Mouse (Mus musculus): Measurements from ENCODE around the gene Hist2h2ab. TPM values are rescaled to one million over a fixed set of nuclear protein-coding genes. Genes with fewer than 3 reads are reported as not detected.
"Not testable (repeated sequence)": the region's sequence is repeated elsewhere in the genome, so short reads cannot be mapped to it uniquely, and the experiment has no call there.

Hist2h2ab gene
- polyA plus RNA-seq, 1 experiment from 2014 or later = 0.63 TPM

DNA sequence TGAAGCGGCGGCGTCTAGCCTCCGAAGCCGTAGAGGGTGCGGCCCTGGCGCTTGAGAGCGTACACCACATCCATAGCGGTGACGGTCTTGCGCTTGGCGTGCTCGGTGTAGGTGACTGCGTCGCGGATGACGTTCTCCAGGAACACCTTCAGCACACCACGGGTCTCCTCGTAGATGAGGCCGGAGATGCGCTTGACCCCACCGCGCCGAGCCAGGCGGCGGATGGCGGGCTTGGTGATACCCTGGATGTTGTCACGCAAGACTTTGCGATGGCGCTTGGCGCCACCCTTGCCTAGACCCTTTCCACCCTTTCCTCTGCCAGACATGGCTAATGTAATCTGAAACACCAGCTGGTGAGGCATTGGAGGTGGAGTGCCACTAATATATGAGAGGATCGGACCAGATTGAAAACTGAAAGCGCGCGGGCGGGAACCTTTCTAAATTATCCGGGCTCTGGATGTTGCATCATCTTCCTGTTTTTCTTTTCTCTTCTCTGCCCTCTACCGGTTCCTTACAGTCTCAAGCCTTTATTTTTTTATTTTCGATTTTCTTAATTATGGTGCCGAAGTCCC, 43.4 kb downstream of the Hist2h2ab start, which contains the start of gene Hist2h4:
Gene Hist2h4, minus strand, starts transcription at position 333 of the 572 bp plus-strand sequence.
- peak within 1 kb of the TSS; percentile 62 for H3K4me3 ChIP-seq
- DNase-seq (ENCODE audit: low spot score) = peak; percentile 96
- peaks cover 10% of the 10 kb centered on the region; the same call in 1 of the 2 replicates for H3K27me3 ChIP-seq (ENCODE audit: low read depth, poor library complexity, severe bottlenecking)
- H3K27ac ChIP-seq = peak within 1 kb of the TSS; percentile 97
- no peaks in the 10 kb centered on the region for H3K9me3 ChIP-seq (replicated peaks)
- WGBS = under 1% methylated on average over 40 of the region's 40 CpGs
- H3K4me1 ChIP-seq = peaks cover 48% of the 10 kb centered on the region
- H3K36me3 ChIP-seq = no peaks in the 10 kb centered on the region

DNA sequence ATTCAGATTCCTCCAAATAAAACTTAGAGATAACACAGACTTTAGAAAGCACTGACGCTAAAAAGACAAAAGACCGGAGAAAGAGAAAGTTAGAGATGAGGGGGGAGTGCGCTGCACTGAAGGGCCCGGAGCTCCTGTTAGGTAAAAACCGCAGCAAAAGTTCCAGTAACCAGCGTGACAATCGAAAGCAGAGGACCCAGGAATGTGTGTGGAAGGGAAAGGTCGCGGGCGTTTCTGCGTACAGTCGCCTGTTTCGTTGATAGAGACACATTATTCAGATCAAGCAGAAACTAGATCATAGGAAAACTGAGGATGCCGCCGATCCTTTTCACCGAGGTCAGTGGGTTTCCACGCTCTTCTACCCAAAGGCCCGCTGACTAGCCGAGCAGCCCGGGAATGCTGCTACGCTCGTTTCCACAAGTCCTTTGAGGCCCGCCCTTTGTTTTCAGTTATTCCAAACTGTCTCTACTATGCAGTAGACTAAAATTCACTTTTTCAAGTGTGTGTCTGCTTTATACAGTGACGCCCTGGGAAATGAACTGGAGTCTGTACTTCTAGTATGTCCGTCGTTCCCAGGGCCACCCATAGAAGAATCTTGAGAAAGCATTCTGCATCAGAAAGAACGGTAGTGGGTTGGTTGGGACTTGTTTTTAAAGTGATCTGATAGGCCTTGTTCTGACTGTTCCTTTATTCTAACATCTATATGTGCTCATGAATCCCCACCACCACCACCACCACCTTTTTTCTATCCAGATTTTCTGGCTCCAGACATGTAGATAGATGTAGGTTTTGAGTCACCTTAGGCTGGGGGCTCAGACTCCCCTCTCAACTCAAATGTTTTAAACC, 44.1 kb downstream of the Hist2h2ab start:
- peak; percentile 63 for DNase-seq (ENCODE audit: low spot score)
- peak overlapping the region; percentile 62 for H3K4me3 ChIP-seq
- peak overlapping the region; percentile 97 for H3K27ac ChIP-seq
- peaks cover 6% of the 10 kb centered on the region; the same call in 1 of the 2 replicates for H3K27me3 ChIP-seq (ENCODE audit: low read depth, poor library complexity, severe bottlenecking)
- 12% methylated on average over 27 of the region's 27 CpGs for WGBS
- H3K9me3 ChIP-seq (replicated peaks) = no peaks in the 10 kb centered on the region
- H3K36me3 ChIP-seq = no peaks in the 10 kb centered on the region
- peaks cover 52% of the 10 kb centered on the region for H3K4me1 ChIP-seq

DNA sequence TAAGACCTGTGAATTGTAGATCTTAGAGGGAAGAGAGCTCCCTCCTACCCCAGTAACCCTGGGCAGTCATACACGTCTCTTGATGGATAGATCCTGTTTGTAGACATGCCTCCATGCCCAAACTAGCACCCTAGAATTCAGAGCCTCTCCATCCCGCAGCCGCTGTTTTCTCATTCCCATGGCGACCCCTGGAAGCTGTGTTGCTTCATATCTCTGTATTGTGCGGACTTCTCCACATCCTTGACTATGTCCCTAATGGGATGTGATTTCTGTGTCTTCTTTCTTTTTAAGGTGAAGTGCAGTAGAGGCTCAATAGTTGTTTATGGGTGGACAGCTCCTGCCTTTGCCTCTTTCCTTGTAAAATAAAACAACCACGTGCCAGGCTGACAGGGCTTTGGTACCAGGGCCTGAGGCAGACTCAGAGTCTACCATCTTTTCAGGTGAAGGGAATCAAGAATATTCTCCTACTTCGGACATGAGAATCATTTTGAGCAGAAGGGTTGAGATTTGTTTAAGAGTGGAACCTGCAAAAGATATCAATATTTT, 44.8 kb downstream of the Hist2h2ab start:
- H3K27ac ChIP-seq = peak overlapping the region; percentile 97
- peak; percentile 47 for DNase-seq (ENCODE audit: low spot score)
- H3K4me3 ChIP-seq = peak overlapping the region; percentile 62
- H3K4me1 ChIP-seq = peaks cover 52% of the 10 kb centered on the region
- H3K9me3 ChIP-seq (replicated peaks) = no peaks in the 10 kb centered on the region
- 77% methylated on average over 7 of the region's 7 CpGs for WGBS
- H3K27me3 ChIP-seq (ENCODE audit: low read depth, poor library complexity, severe bottlenecking) = 0 out of 2 replicates have a peak, but pooled peaks cover 5% of the 10 kb centered on the region
- H3K36me3 ChIP-seq = no peaks in the 10 kb centered on the region

- H3K4me1 ChIP-seq = peaks cover 52% of the 10 kb centered on the region
- WGBS = 94% methylated on average over 8 of the region's 8 CpGs
- no peaks in the 10 kb centered on the region for H3K9me3 ChIP-seq (replicated peaks)
These were observed 46.6 kb downstream of the Hist2h2ab start for GRCm38 (mm10) chr3:96266132-96266710.

GRCm38 (mm10) chr3:96267541-96267940, 47.9 kb downstream of the Hist2h2ab start:
- WGBS = 89% methylated on average over 4 of the region's 4 CpGs
- Histone ChIP-seq H3K4me3 (peak overlapping the region; percentile 48), H3K27ac (peak overlapping the region; percentile 90), H3K4me1 (peaks cover 41% of the 10 kb centered on the region), H3K9me3 (replicated peaks) (no peaks in the 10 kb centered on the region), H3K27me3 (ENCODE audit: low read depth, poor library complexity, severe bottlenecking) (no peaks in the 10 kb centered on the region), H3K36me3 (no peaks in the 10 kb centered on the region)
- no peak for DNase-seq (ENCODE audit: low spot score)

More at GRCm38 (mm10) chr3:96266132-96266710, 46.6 kb downstream of the Hist2h2ab start:
- Histone ChIP-seq H3K27ac (peak overlapping the region; percentile 90), H3K4me3 (no peak overlapping the region), H3K36me3 (no peaks in the 10 kb centered on the region), H3K27me3 (ENCODE audit: low read depth, poor library complexity, severe bottlenecking) (no peaks in the 10 kb centered on the region)
- DNase-seq (ENCODE audit: low spot score) = no peak

DNA sequence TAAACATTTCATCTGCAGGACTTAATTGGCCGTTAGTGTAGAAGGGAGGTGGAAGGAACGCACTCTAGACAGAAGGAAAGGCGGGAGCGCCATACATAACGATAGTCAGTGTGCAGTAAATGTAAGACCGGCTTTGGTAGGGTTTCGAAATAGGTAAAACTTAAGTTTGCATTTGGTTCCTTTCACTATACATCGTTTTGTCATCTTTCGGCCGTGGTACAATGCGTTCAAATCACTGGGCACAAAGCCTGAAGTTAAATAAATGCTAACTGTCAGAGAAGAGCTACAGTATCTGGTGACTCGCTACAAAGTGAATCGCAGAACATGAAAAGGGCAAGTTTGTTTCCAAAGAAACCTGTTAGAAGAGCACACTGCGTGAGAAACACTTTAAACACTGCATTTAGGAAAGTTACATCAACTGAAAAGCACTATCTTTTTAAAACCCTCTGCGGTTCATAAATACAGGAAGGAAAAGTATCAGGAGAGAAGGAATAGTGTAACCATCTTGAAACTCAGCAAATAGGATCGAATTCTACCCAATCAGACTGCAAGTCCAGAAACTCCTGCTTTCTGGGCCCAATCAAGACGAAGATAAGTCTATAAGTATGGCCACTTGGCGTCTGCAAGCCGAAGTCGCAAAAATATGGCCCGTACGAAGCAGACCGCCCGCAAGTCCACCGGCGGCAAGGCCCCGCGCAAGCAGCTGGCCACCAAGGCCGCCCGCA, 48.5 kb downstream of the Hist2h2ab start, which contains the start of gene Hist2h3b:
Gene Hist2h3b, plus strand, starts transcription at position 604 of the 725 bp plus-strand sequence.
- 26% methylated on average over 30 of the region's 30 CpGs for whole genome bisulfite sequencing
- Histone ChIP-seq H3K4me1 (peaks cover 36% of the 10 kb centered on the region), H3K36me3 (no peaks in the 10 kb centered on the region), H3K27ac (peak within 1 kb of the TSS; percentile 93), H3K27me3 (ENCODE audit: low read depth, poor library complexity, severe bottlenecking) (no peaks in the 10 kb centered on the region), H3K4me3 (peak within 1 kb of the TSS; percentile 62), H3K9me3 (replicated peaks) (no peaks in the 10 kb centered on the region)
- peak; percentile 81 for DNase-seq (ENCODE audit: low spot score)

- H3K27me3 ChIP-seq (ENCODE audit: low read depth, poor library complexity, severe bottlenecking); H3K9me3 ChIP-seq (replicated peaks); H3K36me3 ChIP-seq: not testable (repeated sequence)
- WGBS = under 1% methylated on average over 15 of the region's 44 CpGs
- Histone ChIP-seq H3K27ac (peak overlapping the region; percentile 93), H3K4me3 (peak overlapping the region; percentile 62), H3K4me1 (peaks cover 30% of the 10 kb centered on the region)
- peak; percentile 54 for DNase-seq (ENCODE audit: low spot score)
These were observed 49.2 kb downstream of the Hist2h2ab start for GRCm38 (mm10) chr3:96268776-96269378.

Small RNA genes lying within 50 kb of the gene (microRNA-seq; reads per million reads assigned to microRNA genes)
- gene Gm44492 (not detected), gene Gm47311 (not detected), gene Gm47313 (not detected)

Other genes starting within 250 kb of the Hist2h2ab start
- 77.7 and 81.9 TPM in 2 replicates for gene Plekho1, start 223.9 kb upstream of the Hist2h2ab start, polyA plus RNA-seq (2016; fragmentation: Nextera tagmentation; extraction: Ambion mirVana)
- gene Vps45, start 161.4 kb upstream of the Hist2h2ab start, polyA plus RNA-seq (2016; fragmentation: Nextera tagmentation; extraction: Ambion mirVana) = 22.4 and 23.6 TPM in 2 replicates
- 18.6 and 19.2 TPM in 2 replicates for gene Otud7b, start 115.3 kb upstream of the Hist2h2ab start, polyA plus RNA-seq (2016; fragmentation: Nextera tagmentation; extraction: Ambion mirVana)
- gene Mtmr11, start 57.9 kb upstream of the Hist2h2ab start, polyA plus RNA-seq (2016; fragmentation: Nextera tagmentation; extraction: Ambion mirVana) = 10.8 and 18.2 TPM in 2 replicates
- gene Sf3b4, start 47.5 kb upstream of the Hist2h2ab start, polyA plus RNA-seq (2016; fragmentation: Nextera tagmentation; extraction: Ambion mirVana) = 290 and 304 TPM in 2 replicates
- 3.6 and 3.9 TPM in 2 replicates for gene Sv2a, start 38.7 kb upstream of the Hist2h2ab start, polyA plus RNA-seq (2016; fragmentation: Nextera tagmentation; extraction: Ambion mirVana)
- gene Bola1, start 156 bp upstream of the Hist2h2ab start, polyA plus RNA-seq (2016; fragmentation: Nextera tagmentation; extraction: Ambion mirVana) = 74.2 and 76.5 TPM in 2 replicates
- 11.7 and 16.3 TPM in 2 replicates for gene Hist2h2ac, start 1.0 kb downstream of the Hist2h2ab start, polyA plus RNA-seq (2016; fragmentation: Nextera tagmentation; extraction: Ambion mirVana)
- 3.4 and 5.8 TPM in 2 replicates for gene Hist2h2be, start 1.3 kb downstream of the Hist2h2ab start, polyA plus RNA-seq (2016; fragmentation: Nextera tagmentation; extraction: Ambion mirVana)
- 6.5 and 7.3 TPM in 2 replicates for gene Hist2h3c2, start 19.3 kb downstream of the Hist2h2ab start, polyA plus RNA-seq (2016; fragmentation: Nextera tagmentation; extraction: Ambion mirVana)
- 18.9 and 27.3 TPM in 2 replicates for gene Hist2h2aa2, start 20.4 kb downstream of the Hist2h2ab start, polyA plus RNA-seq (2016; fragmentation: Nextera tagmentation; extraction: Ambion mirVana)
- gene Hist2h2aa1, start 25.6 kb downstream of the Hist2h2ab start, polyA plus RNA-seq (2016; fragmentation: Nextera tagmentation; extraction: Ambion mirVana) = 12.7 and 15.9 TPM in 2 replicates
- gene Hist2h3c1, start 26.8 kb downstream of the Hist2h2ab start, polyA plus RNA-seq (2016; fragmentation: Nextera tagmentation; extraction: Ambion mirVana) = 0.41 TPM in 1 of 2 replicates, not detected in the other
- 7.7 and 9.4 TPM in 2 replicates for gene Hist2h4, start 43.4 kb downstream of the Hist2h2ab start, polyA plus RNA-seq (2016; fragmentation: Nextera tagmentation; extraction: Ambion mirVana)
- gene Hist2h3b, start 48.8 kb downstream of the Hist2h2ab start, polyA plus RNA-seq (2016; fragmentation: Nextera tagmentation; extraction: Ambion mirVana) = 48.3 and 54.0 TPM in 2 replicates
- 8.2 and 10.7 TPM in 2 replicates for gene Hist2h2bb, start 49.9 kb downstream of the Hist2h2ab start, polyA plus RNA-seq (2016; fragmentation: Nextera tagmentation; extraction: Ambion mirVana)
- 0.60 and 0.85 TPM in 2 replicates for gene Fcgr1, start 74.1 kb downstream of the Hist2h2ab start, polyA plus RNA-seq (2016; fragmentation: Nextera tagmentation; extraction: Ambion mirVana)
- 0.14 TPM in 1 of 2 replicates, not detected in the other for gene BC107364, start 232.4 kb downstream of the Hist2h2ab start, polyA plus RNA-seq (2016; fragmentation: Nextera tagmentation; extraction: Ambion mirVana)

Measured in limb, embryonic 10.5 days (tissue).